Mouse (Mus musculus) forebrain, embryonic 16.5 days (tissue): ENCODE measurements at regions not wholly inside any gene's neighbourhood (a gene's known extent, or its start where the extent isn't known, plus 50 kb on each side); places are given as distances from the start of the nearest gene placed in this dataset.

Experiments
- ATAC-seq: fragments of 200-750 bp; cut with Nextera tagmentation; 2 replicates; pipeline ENCODE4 v1.8.0; 2017; ENCODE audit warnings: mild to moderate bottlenecking, moderate library complexity
- H3K27ac ChIP-seq: fragments of 300-500 bp; sonication (generic); 2 replicates; pipeline ENCODE4 v1.5.1; 2014; ENCODE audit warnings: low read length, control low read depth
- H3K27me3 ChIP-seq: fragments of 300-500 bp; sonication (generic); replicated peaks from 2 replicates; pipeline ENCODE4 v1.6.1; 2014; ENCODE audit warnings: low read length; ENCODE audit not compliant: control insufficient read depth, insufficient read depth
- H3K36me3 ChIP-seq: fragments of 300-500 bp; sonication (generic); 2 replicates; pipeline ENCODE4 v1.6.1; 2014; ENCODE audit not compliant: control insufficient read depth, insufficient read depth
- H3K4me1 ChIP-seq: fragments of 300-500 bp; sonication (generic); replicated peaks from 2 replicates; pipeline ENCODE4 v1.6.1; 2014; ENCODE audit warnings: low read length; ENCODE audit not compliant: control insufficient read depth, insufficient read depth
- H3K4me2 ChIP-seq: fragments of 300-500 bp; sonication (generic); 2 replicates; pipeline ENCODE4 v1.6.1; 2014; ENCODE audit warnings: mild to moderate bottlenecking, low read length, control low read depth
- H3K4me3 ChIP-seq: fragments of 300-500 bp; sonication (generic); replicated peaks from 2 replicates; pipeline ENCODE4 v1.5.1; 2014; ENCODE audit warnings: mild to moderate bottlenecking, low read length, control low read depth
- H3K9ac ChIP-seq: fragments of 300-500 bp; sonication (generic); replicated peaks from 2 replicates; pipeline ENCODE4 v1.6.1; 2014; ENCODE audit warnings: low read depth, low read length, control low read depth
- H3K9me3 ChIP-seq: fragments of 300-500 bp; sonication (generic); 2 replicates; pipeline ENCODE4 v1.6.1; 2016; ENCODE audit warnings: low read length; ENCODE audit not compliant: control insufficient read depth
- WGBS: fragments of 180-500 bp; shearing (Covaris S2); extraction: QIAGEN DNeasy Blood & Tissue Kit; methylation state at CpG from one replicate; pipeline ENCODE4 v1.1.7; 2014; 5-methylcytosine and 5-hydroxymethylcytosine counted together

GRCm38 (mm10) chr12:79959540-79960305 lies 153.1 kb downstream of the Zfp36l1 start:
- 95% methylated on average over 14 of the region's 14 CpGs for WGBS
- ATAC-seq = no peak

GRCm38 (mm10) chr12:79957211-79957610 lies 155.6 kb downstream of the Zfp36l1 start:
- Histone ChIP-seq H3K9me3 (no peaks in the 10 kb centered on the region), H3K27me3 (no peaks in the 10 kb centered on the region), H3K27ac (no peak overlapping the region), H3K36me3 (no peaks in the 10 kb centered on the region), H3K4me3 (no peak overlapping the region), H3K4me1 (no peaks in the 10 kb centered on the region), H3K9ac (no peak overlapping the region), H3K4me2 (no peak overlapping the region)
- WGBS = 71% methylated on average over 4 of the region's 4 CpGs
- ATAC-seq = no peak

More at GRCm38 (mm10) chr12:79959540-79960305, 153.1 kb downstream of the Zfp36l1 start:
- H3K27me3 ChIP-seq = no peaks in the 10 kb centered on the region
- no peaks in the 10 kb centered on the region; the same call in 1 of the 2 replicates for H3K4me1 ChIP-seq
- no peaks in the 10 kb centered on the region for H3K36me3 ChIP-seq
- no peaks in the 10 kb centered on the region for H3K9me3 ChIP-seq
- no peak overlapping the region for H3K27ac ChIP-seq
- H3K4me3 ChIP-seq = no peak overlapping the region
- no peak overlapping the region for H3K9ac ChIP-seq
- H3K4me2 ChIP-seq = no peak overlapping the region

- no peaks in the 10 kb centered on the region for H3K27me3 ChIP-seq
- H3K36me3 ChIP-seq = no peaks in the 10 kb centered on the region
- H3K4me1 ChIP-seq = no peaks in the 10 kb centered on the region
- H3K4me2 ChIP-seq = no peak overlapping the region
- no peaks in the 10 kb centered on the region for H3K9me3 ChIP-seq
- no peak overlapping the region for H3K27ac ChIP-seq
- H3K4me3 ChIP-seq = no peak overlapping the region
- 92% methylated on average over 6 of the region's 6 CpGs for WGBS
- ATAC-seq = no peak
- H3K9ac ChIP-seq = no peak overlapping the region
Measured at GRCm38 (mm10) chr12:79956351-79956750, 156.5 kb downstream of the Zfp36l1 start.

- H3K9ac ChIP-seq = no peak overlapping the region
- no peak overlapping the region for H3K27ac ChIP-seq
- H3K9me3 ChIP-seq = no peaks in the 10 kb centered on the region
- H3K36me3 ChIP-seq = no peaks in the 10 kb centered on the region
- H3K4me1 ChIP-seq = no peaks in the 10 kb centered on the region
- ATAC-seq = no peak
- H3K4me3 ChIP-seq = no peak overlapping the region
- WGBS = 90% methylated on average over 2 of the region's 2 CpGs
- no peaks in the 10 kb centered on the region for H3K27me3 ChIP-seq
- H3K4me2 ChIP-seq = no peak overlapping the region
Measured at GRCm38 (mm10) chr12:79955501-79955900, 157.3 kb downstream of the Zfp36l1 start.

GRCm38 (mm10) chr12:79950579-79951112 lies 162.2 kb downstream of the Zfp36l1 start:
- no peaks in the 10 kb centered on the region for H3K9me3 ChIP-seq
- no peak for ATAC-seq
- WGBS = 92% methylated on average over 7 of the region's 7 CpGs

GRCm38 (mm10) chr12:79949101-79949824 lies 163.6 kb downstream of the Zfp36l1 start:
- Histone ChIP-seq H3K4me3 (no peak overlapping the region), H3K27me3 (no peaks in the 10 kb centered on the region), H3K9me3 (no peaks in the 10 kb centered on the region), H3K4me1 (no peaks in the 10 kb centered on the region), H3K36me3 (no peaks in the 10 kb centered on the region), H3K9ac (no peak overlapping the region), H3K27ac (no peak overlapping the region), H3K4me2 (no peak overlapping the region)
- 46% methylated on average over 14 of the region's 14 CpGs for WGBS
- no peak for ATAC-seq

More at GRCm38 (mm10) chr12:79950579-79951112, 162.2 kb downstream of the Zfp36l1 start:
- H3K27ac ChIP-seq = no peak overlapping the region
- H3K4me1 ChIP-seq = no peaks in the 10 kb centered on the region
- no peak overlapping the region for H3K9ac ChIP-seq
- no peaks in the 10 kb centered on the region for H3K36me3 ChIP-seq
- no peak overlapping the region for H3K4me2 ChIP-seq
- H3K27me3 ChIP-seq = no peaks in the 10 kb centered on the region
- H3K4me3 ChIP-seq = no peak overlapping the region

GRCm38 (mm10) chr12:79947574-79947973 lies 165.2 kb downstream of the Zfp36l1 start:
- 96% methylated on average over 4 of the region's 4 CpGs for WGBS
- ATAC-seq = no peak

GRCm38 (mm10) chr12:79946777-79947176 lies 166.0 kb downstream of the Zfp36l1 start:
- H3K4me2 ChIP-seq = no peak overlapping the region
- no peaks in the 10 kb centered on the region for H3K36me3 ChIP-seq
- ATAC-seq = no peak
- no peaks in the 10 kb centered on the region for H3K9me3 ChIP-seq
- no peaks in the 10 kb centered on the region for H3K27me3 ChIP-seq
- H3K4me1 ChIP-seq = no peaks in the 10 kb centered on the region
- H3K4me3 ChIP-seq = no peak overlapping the region
- no peak overlapping the region for H3K27ac ChIP-seq
- 88% methylated on average over 10 of the region's 10 CpGs for WGBS
- no peak overlapping the region for H3K9ac ChIP-seq

More at GRCm38 (mm10) chr12:79947574-79947973, 165.2 kb downstream of the Zfp36l1 start:
- no peak overlapping the region for H3K4me3 ChIP-seq
- H3K27ac ChIP-seq = no peak overlapping the region
- H3K4me2 ChIP-seq = no peak overlapping the region
- H3K9ac ChIP-seq = no peak overlapping the region
- no peaks in the 10 kb centered on the region for H3K9me3 ChIP-seq
- no peaks in the 10 kb centered on the region for H3K27me3 ChIP-seq
- no peaks in the 10 kb centered on the region for H3K4me1 ChIP-seq
- H3K36me3 ChIP-seq = no peaks in the 10 kb centered on the region

- no peak for ATAC-seq
- no peaks in the 10 kb centered on the region for H3K4me1 ChIP-seq
- H3K4me2 ChIP-seq = no peak overlapping the region
- H3K9ac ChIP-seq = no peak overlapping the region
- H3K27me3 ChIP-seq = no peaks in the 10 kb centered on the region
- H3K27ac ChIP-seq = no peak overlapping the region
- H3K9me3 ChIP-seq = no peaks in the 10 kb centered on the region
- WGBS = 79% methylated on average over 4 of the region's 4 CpGs
- no peak overlapping the region for H3K4me3 ChIP-seq
- H3K36me3 ChIP-seq = no peaks in the 10 kb centered on the region
Measured at GRCm38 (mm10) chr12:79945899-79946298, 166.9 kb downstream of the Zfp36l1 start.
